Mouse (Mus musculus) small intestine, adult 2 months (tissue): ENCODE results near the gene Prkar2b.

Experiments used
- CTCF ChIP-seq: fragments of 200-500 bp; IDR thresholded peaks from 2 replicates; pipeline ENCODE4 v1.5.1; 2012; ENCODE audit warnings: low read depth, mild to moderate bottlenecking, control low read depth, inconsistent platforms, low read length, moderate library complexity, mixed read lengths; ENCODE audit not compliant: insufficient replicate concordance, insufficient read length; ENCODE audit errors: extremely low read depth
- POLR2A ChIP-seq: fragments of 200-500 bp; IDR thresholded peaks from 2 replicates; pipeline ENCODE4 v1.6.1; 2012; ENCODE audit warnings: low read depth, mild to moderate bottlenecking, control low read depth, inconsistent platforms, low read length, moderate library complexity

DNA sequence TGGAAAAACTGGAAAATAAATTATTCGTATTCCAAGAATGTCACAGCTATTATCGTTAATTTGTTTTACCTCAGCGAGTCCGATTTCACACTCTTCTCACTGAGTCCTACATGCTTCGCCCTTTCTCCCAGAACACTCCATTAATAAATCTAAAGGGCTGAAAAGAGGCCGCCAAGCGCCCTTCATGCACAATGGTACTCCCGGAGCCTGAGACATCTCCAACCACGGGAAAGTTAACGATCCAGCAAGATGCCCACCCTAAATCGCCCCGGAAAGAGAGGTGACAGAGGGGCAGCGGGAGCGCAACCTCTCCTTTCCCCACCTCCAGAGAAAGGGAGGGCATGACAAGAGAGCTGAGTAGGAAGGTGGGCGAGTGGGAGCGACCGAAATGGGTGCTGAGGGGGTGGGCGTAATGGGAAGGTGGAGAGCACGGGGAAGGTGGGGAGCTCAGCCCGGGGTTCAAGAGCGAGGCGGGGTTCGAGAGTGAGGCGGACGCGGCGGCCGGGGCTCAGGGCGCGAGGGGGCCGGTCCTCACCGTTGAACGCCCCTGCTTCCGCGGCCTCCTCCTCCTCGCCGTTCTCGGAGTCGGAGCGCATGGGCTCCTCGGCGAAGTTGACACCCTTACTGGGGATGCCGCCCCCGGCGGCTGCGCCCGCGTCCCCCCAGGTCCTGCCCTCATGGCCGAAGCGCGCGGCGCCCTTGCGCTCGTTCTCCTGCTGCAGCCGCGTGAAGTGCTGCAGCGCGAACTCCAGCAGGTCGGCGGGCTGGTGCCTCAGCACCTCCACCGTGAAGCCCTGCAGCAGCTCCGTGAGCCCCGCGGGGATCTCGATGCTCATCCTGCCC lies 628 bp downstream of the Prkar2b start:
- TF ChIP-seq CTCF (no peak), POLR2A (no peak)
